In genomic region chr3:95246465-95247231, GRCm38 (mm10) we compare ENCODE assay signal across 9 mouse cellular contexts. TPM values are rescaled to one million over a fixed set of nuclear protein-coding genes. Genes with fewer than 3 reads are reported as not detected.
DNase-seq lines count a peak whose midpoint lies in the region; ATAC-seq lines count a peak whose summit lies in the region.
"Had no signal": no experiment of that assay in that cellular context is flagged by ENCODE, and none has a peak within 500 bp of the region (broad histone marks: within the 10 kb centered on the region; RNA-seq: fewer than 3 reads in every experiment).

No protein-coding gene starts in this region.

- 68% methylated on average over 5 of the region's 5 CpGs for WGBS in liver, embryonic 12.5 days (ENCODE audit: insufficient replicate concordance)
- 80% methylated on average over 5 of the region's 5 CpGs for WGBS in liver, embryonic 11.5 days
- 88% methylated on average over 5 of the region's 5 CpGs for whole genome bisulfite sequencing in forebrain, embryonic 10.5 days

- H3K4me1 ChIP-seq in liver, embryonic 12.5 days = peaks cover 19% of the 10 kb centered on the region
- H3K4me1 ChIP-seq in liver, embryonic 11.5 days (replicated peaks; ENCODE audit: control insufficient read depth, insufficient read depth, low read length) = no peaks in the 10 kb centered on the region
- H3K4me1 ChIP-seq in forebrain, embryonic 10.5 days = no peaks in the 10 kb centered on the region
- H3K4me1 ChIP-seq: neural tube, embryonic 12.5 days had no signal

- no peaks in the 10 kb centered on the region; the same call in 1 of the 2 replicates for H3K36me3 ChIP-seq in liver, embryonic 12.5 days
- H3K36me3 ChIP-seq in liver, embryonic 11.5 days (ENCODE audit: control insufficient read depth, insufficient read depth, low read length) = no peaks in the 10 kb centered on the region; the same call in 1 of the 2 replicates
- H3K36me3 ChIP-seq in forebrain, embryonic 10.5 days (replicated peaks) = peaks cover 10% of the 10 kb centered on the region

- no peak for ATAC-seq in liver, embryonic 12.5 days
- ATAC-seq in liver, embryonic 11.5 days (replicated peaks; ENCODE audit: low FRiP score) = no peak
- peak; percentile 57; the same call in 1 of the 2 replicates for ATAC-seq in common myeloid progenitor, adult 5-6 weeks (replicated peaks; ENCODE audit: low read depth, poor library complexity, severe bottlenecking)

- no peak for DNase-seq in liver, embryonic 11.5 days (ENCODE audit: low spot score)
- peak; percentile 74 for DNase-seq in adrenal gland, postnatal 14 days
- peak; percentile 42 to 55 for DNase-seq in layer of hippocampus, postnatal 36 days
- DNase-seq in right cerebral cortex, postnatal 4 days = peak; percentile 55
- no peak for DNase-seq in forebrain, embryonic 10.5 days (ENCODE audit: extremely low spot score, low spot score)

- H3K9me3 ChIP-seq in liver, embryonic 12.5 days (replicated peaks) = no peaks in the 10 kb centered on the region
- no peaks in the 10 kb centered on the region for H3K9me3 ChIP-seq in liver, embryonic 11.5 days (ENCODE audit: control insufficient read depth, low read length)
- no peaks in the 10 kb centered on the region for H3K9me3 ChIP-seq in forebrain, embryonic 10.5 days
- H3K9me3 ChIP-seq: neural tube, embryonic 12.5 days had no signal

- H3K27ac ChIP-seq in liver, embryonic 12.5 days = peak overlapping the region; percentile 32; the same call in 1 of the 2 replicates
- H3K27ac ChIP-seq in liver, embryonic 11.5 days (ENCODE audit: low read depth, low read length) = no peak overlapping the region
- H3K27ac ChIP-seq in forebrain, embryonic 10.5 days = no peak overlapping the region
- H3K27ac ChIP-seq: kidney, postnatal 0 days; neural tube, embryonic 12.5 days had no signal

- H3K27me3 ChIP-seq in liver, embryonic 12.5 days (replicated peaks) = no peaks in the 10 kb centered on the region
- H3K27me3 ChIP-seq in liver, embryonic 11.5 days (replicated peaks; ENCODE audit: control insufficient read depth, insufficient read depth, low read length) = no peaks in the 10 kb centered on the region
- no peaks in the 10 kb centered on the region; the same call in 1 of the 2 replicates for H3K27me3 ChIP-seq in forebrain, embryonic 10.5 days (ENCODE audit: poor library complexity, severe bottlenecking)
- H3K27me3 ChIP-seq: neural tube, embryonic 12.5 days had no signal

- no peak overlapping the region for H3K4me2 ChIP-seq in liver, embryonic 12.5 days
- no peak overlapping the region for H3K4me2 ChIP-seq in liver, embryonic 11.5 days
- H3K4me2 ChIP-seq: neural tube, embryonic 12.5 days had no signal

- H3K9ac ChIP-seq in liver, embryonic 12.5 days = no peak overlapping the region
- H3K9ac ChIP-seq in liver, embryonic 11.5 days (ENCODE audit: low read depth, low read length) = no peak overlapping the region
- H3K9ac ChIP-seq: neural tube, embryonic 12.5 days had no signal

- no peak overlapping the region for H3K4me3 ChIP-seq in liver, embryonic 12.5 days
- no peak overlapping the region for H3K4me3 ChIP-seq in liver, embryonic 11.5 days (ENCODE audit: low read depth, low read length)
- H3K4me3 ChIP-seq in forebrain, embryonic 10.5 days = no peak overlapping the region
- H3K4me3 ChIP-seq: neural tube, embryonic 12.5 days had no signal

RNA-seq across cellular contexts. Expression of gene Bnipl, which starts 4.3 kb away (rescaled TPM):
- not detected in 2 replicates for polyA plus RNA-seq in liver, embryonic 12.5 days (2016; fragmentation: Nextera tagmentation; extraction: Ambion mirVana)
- 0.08 and 0.25 TPM in 2 replicates for polyA plus RNA-seq in liver, embryonic 11.5 days (2014; fragmentation: Nextera tagmentation; extraction: Ambion mirVana)
- 0.19 and 0.34 TPM in 2 replicates for total RNA-seq in adrenal gland, postnatal 14 days (2021)
- not detected in 2 replicates for total RNA-seq in common myeloid progenitor, adult 5-6 weeks (2017)
- total RNA-seq in layer of hippocampus, postnatal 36 days (2021) = under 1 TPM; 0.56 to 0.65 TPM
- polyA plus RNA-seq in forebrain, embryonic 10.5 days (2016; fragmentation: Nextera tagmentation; extraction: Ambion mirVana) = 0.38 and 0.42 TPM in 2 replicates

RNA-seq across cellular contexts. Expression of gene Gm128, which starts 5.2 kb away (rescaled TPM):
- polyA plus RNA-seq in liver, embryonic 12.5 days (2016; fragmentation: Nextera tagmentation; extraction: Ambion mirVana) = 0.33 and 0.38 TPM in 2 replicates
- 0.95 and 1.0 TPM in 2 replicates for polyA plus RNA-seq in liver, embryonic 11.5 days (2014; fragmentation: Nextera tagmentation; extraction: Ambion mirVana)
- total RNA-seq in adrenal gland, postnatal 14 days (2021) = not detected in 2 replicates
- total RNA-seq in common myeloid progenitor, adult 5-6 weeks (2017) = 0.64 and 0.82 TPM in 2 replicates
- under 1 TPM in 1 of 2 experiments, not detected in 1; 0.32 TPM for total RNA-seq in layer of hippocampus, postnatal 36 days (2021)
- polyA plus RNA-seq in forebrain, embryonic 10.5 days (2016; fragmentation: Nextera tagmentation; extraction: Ambion mirVana) = 0.23 and 0.30 TPM in 2 replicates

RNA-seq across cellular contexts. Expression of gene Mllt11, which starts 14.7 kb away (rescaled TPM):
- 4.3 and 4.5 TPM in 2 replicates for polyA plus RNA-seq in liver, embryonic 12.5 days (2016; fragmentation: Nextera tagmentation; extraction: Ambion mirVana)
- polyA plus RNA-seq in liver, embryonic 11.5 days (2014; fragmentation: Nextera tagmentation; extraction: Ambion mirVana) = 8.6 and 8.7 TPM in 2 replicates
- total RNA-seq in adrenal gland, postnatal 14 days (2021) = 6.9 and 15.1 TPM in 2 replicates
- 7.9 and 9.2 TPM in 2 replicates for total RNA-seq in common myeloid progenitor, adult 5-6 weeks (2017)
- total RNA-seq in layer of hippocampus, postnatal 36 days (2021) = 100 to 1,000 TPM; 285 to 326 TPM
- polyA plus RNA-seq in forebrain, embryonic 10.5 days (2016; fragmentation: Nextera tagmentation; extraction: Ambion mirVana) = 19.6 and 22.4 TPM in 2 replicates

RNA-seq across cellular contexts. Expression of gene Cdc42se1, which starts 18.1 kb away (rescaled TPM):
- 59.6 and 60.9 TPM in 2 replicates for polyA plus RNA-seq in liver, embryonic 12.5 days (2016; fragmentation: Nextera tagmentation; extraction: Ambion mirVana)
- polyA plus RNA-seq in liver, embryonic 11.5 days (2014; fragmentation: Nextera tagmentation; extraction: Ambion mirVana) = 93.6 and 102 TPM in 2 replicates
- total RNA-seq in adrenal gland, postnatal 14 days (2021) = 63.3 and 80.3 TPM in 2 replicates
- total RNA-seq in common myeloid progenitor, adult 5-6 weeks (2017) = 55.4 and 57.6 TPM in 2 replicates
- 10 to 100 TPM; 72.0 to 73.0 TPM for total RNA-seq in layer of hippocampus, postnatal 36 days (2021)
- polyA plus RNA-seq in forebrain, embryonic 10.5 days (2016; fragmentation: Nextera tagmentation; extraction: Ambion mirVana) = 95.5 and 104 TPM in 2 replicates

RNA-seq across cellular contexts. Expression of gene Gabpb2, which starts 28.9 kb away (rescaled TPM):
- 11.0 and 11.4 TPM in 2 replicates for polyA plus RNA-seq in liver, embryonic 12.5 days (2016; fragmentation: Nextera tagmentation; extraction: Ambion mirVana)
- polyA plus RNA-seq in liver, embryonic 11.5 days (2014; fragmentation: Nextera tagmentation; extraction: Ambion mirVana) = 9.1 and 9.3 TPM in 2 replicates
- total RNA-seq in adrenal gland, postnatal 14 days (2021) = 22.6 and 26.4 TPM in 2 replicates
- 50.1 and 53.9 TPM in 2 replicates for total RNA-seq in common myeloid progenitor, adult 5-6 weeks (2017)
- total RNA-seq in layer of hippocampus, postnatal 36 days (2021) = 10 to 100 TPM; 13.9 to 18.1 TPM
- 13.5 and 13.7 TPM in 2 replicates for polyA plus RNA-seq in forebrain, embryonic 10.5 days (2016; fragmentation: Nextera tagmentation; extraction: Ambion mirVana)

Comparison
In these comparisons a context has a peak if more than half of its experiments do, and no peak if none do; other contexts are left out.
1. DNase-seq: peak in adrenal gland, postnatal 14 days (single experiment), layer of hippocampus, postnatal 36 days (2 of 2) and right cerebral cortex, postnatal 4 days (single experiment); none in liver, embryonic 11.5 days (single experiment) and forebrain, embryonic 10.5 days (single experiment).
2. RNA of gene Mllt11, which starts 14.7 kb away (total RNA-seq): 285 to 326 TPM in layer of hippocampus, postnatal 36 days; 7.9 to 9.2 TPM in common myeloid progenitor, adult 5-6 weeks and 6.9 to 15.1 TPM in adrenal gland, postnatal 14 days; every median in the first group is over 10 times any median in the second.